Mouse (Mus musculus) forebrain, embryonic 13.5 days (tissue): ENCODE results near the gene Glycam1. TPM values are rescaled to one million over a fixed set of nuclear protein-coding genes. Genes with fewer than 3 reads are reported as not detected.
"Not testable (repeated sequence)": the region's sequence is repeated elsewhere in the genome, so short reads cannot be mapped to it uniquely, and the experiment has no call there.

Experiments
- ATAC-seq: fragments of 200-750 bp; cut with Nextera tagmentation; 2 replicates; pipeline ENCODE4 v1.8.0; 2017
- H3K27ac ChIP-seq: fragments of 300-500 bp; sonication (generic); 2 replicates; pipeline ENCODE4 v1.5.1; 2015; ENCODE audit warnings: inconsistent platforms, mild to moderate bottlenecking, moderate library complexity
- H3K27me3 ChIP-seq: fragments of 300-500 bp; sonication (generic); 2 replicates; pipeline ENCODE4 v1.6.1; 2015; ENCODE audit warnings: mild to moderate bottlenecking, inconsistent platforms
- H3K36me3 ChIP-seq: fragments of 300-500 bp; sonication (generic); 2 replicates; pipeline ENCODE4 v1.6.1; 2015; ENCODE audit warnings: mild to moderate bottlenecking, inconsistent platforms; ENCODE audit not compliant: poor library complexity, severe bottlenecking
- H3K4me1 ChIP-seq: fragments of 300-500 bp; sonication (generic); 2 replicates; pipeline ENCODE4 v1.6.1; 2015; ENCODE audit warnings: inconsistent platforms
- H3K4me2 ChIP-seq: fragments of 300-500 bp; sonication (generic); 2 replicates; pipeline ENCODE4 v1.6.1; 2015; ENCODE audit warnings: inconsistent platforms, mild to moderate bottlenecking, moderate library complexity
- H3K4me3 ChIP-seq: fragments of 300-500 bp; sonication (generic); 2 replicates; pipeline ENCODE4 v1.5.1; 2015; ENCODE audit warnings: mild to moderate bottlenecking, inconsistent platforms
- H3K9ac ChIP-seq: fragments of 300-500 bp; sonication (generic); 2 replicates; pipeline ENCODE4 v1.6.1; 2015; ENCODE audit warnings: mild to moderate bottlenecking, inconsistent platforms
- H3K9me3 ChIP-seq: fragments of 300-500 bp; sonication (generic); replicated peaks from 2 replicates; pipeline ENCODE4 v1.6.1; 2016; ENCODE audit warnings: inconsistent platforms
- WGBS: fragments of 180-500 bp; shearing (Covaris S2); methylation state at CpG from one replicate; pipeline ENCODE4 v1.1.7; 2015; 5-methylcytosine and 5-hydroxymethylcytosine counted together
- polyA plus RNA-seq: library from polyadenylated mRNA; unstranded; fragments of >200 nt; fragmentation: Nextera tagmentation; extraction: Ambion mirVana; gene quantifications from 2 replicates; pipeline ENCODE4 v1.2.1, GENCODE M21; 2015

Glycam1 gene
- not detected in 2 replicates for polyA plus RNA-seq

GRCm38 (mm10) chr15:103564981-103565380 lies at the start of gene Glycam1:
Glycam1 (minus strand) TSS chr15:103565081.
- no peak within 1 kb of the TSS for H3K4me3 ChIP-seq
- H3K36me3 ChIP-seq = no peaks in the 10 kb centered on the region
- H3K9ac ChIP-seq = no peak within 1 kb of the TSS
- no peaks in the 10 kb centered on the region for H3K4me1 ChIP-seq
- H3K27ac ChIP-seq = no peak within 1 kb of the TSS
- H3K9me3 ChIP-seq = no peaks in the 10 kb centered on the region
- no peaks in the 10 kb centered on the region for H3K27me3 ChIP-seq
- H3K4me2 ChIP-seq = no peak within 1 kb of the TSS
- ATAC-seq = no peak

GRCm38 (mm10) chr15:103604481-103604880 lies 39.6 kb upstream of the Glycam1 start:
- H3K4me2 ChIP-seq = no peak overlapping the region
- H3K27ac ChIP-seq = no peak overlapping the region
- 0 out of 2 replicates have a peak, but pooled peaks cover 6% of the 10 kb centered on the region for H3K9me3 ChIP-seq
- H3K4me1 ChIP-seq = no peaks in the 10 kb centered on the region
- no peaks in the 10 kb centered on the region for H3K36me3 ChIP-seq
- ATAC-seq = no peak
- H3K27me3 ChIP-seq = no peaks in the 10 kb centered on the region
- no peak overlapping the region for H3K9ac ChIP-seq
- H3K4me3 ChIP-seq = no peak overlapping the region
- 81% methylated on average over 1 of the region's 1 CpGs for WGBS

GRCm38 (mm10) chr15:103590779-103591178 lies 25.9 kb upstream of the Glycam1 start:
- WGBS = 91% methylated on average over 2 of the region's 2 CpGs
- no peaks in the 10 kb centered on the region for H3K36me3 ChIP-seq
- no peak for ATAC-seq
- H3K27me3 ChIP-seq = no peaks in the 10 kb centered on the region
- no peak overlapping the region for H3K4me2 ChIP-seq
- H3K4me1 ChIP-seq = no peaks in the 10 kb centered on the region
- H3K9ac ChIP-seq = no peak overlapping the region
- no peak overlapping the region for H3K4me3 ChIP-seq
- no peaks in the 10 kb centered on the region for H3K9me3 ChIP-seq
- no peak overlapping the region for H3K27ac ChIP-seq

GRCm38 (mm10) chr15:103587752-103588151 lies 22.9 kb upstream of the Glycam1 start:
- H3K36me3 ChIP-seq, H3K4me3 ChIP-seq, H3K9me3 ChIP-seq, H3K4me2 ChIP-seq, H3K27ac ChIP-seq, ATAC-seq, H3K9ac ChIP-seq, H3K27me3 ChIP-seq, H3K4me1 ChIP-seq: not testable (repeated sequence)
- WGBS = 90% methylated on average over 4 of the region's 4 CpGs

GRCm38 (mm10) chr15:103585876-103586275 lies 21.0 kb upstream of the Glycam1 start:
- no peaks in the 10 kb centered on the region for H3K9me3 ChIP-seq
- H3K36me3 ChIP-seq = no peaks in the 10 kb centered on the region
- H3K27ac ChIP-seq = no peak overlapping the region
- no peaks in the 10 kb centered on the region for H3K4me1 ChIP-seq
- H3K27me3 ChIP-seq = no peaks in the 10 kb centered on the region
- H3K4me3 ChIP-seq = no peak overlapping the region
- H3K4me2 ChIP-seq = no peak overlapping the region
- WGBS = 97% methylated on average over 2 of the region's 2 CpGs
- no peak overlapping the region for H3K9ac ChIP-seq
- ATAC-seq = no peak

GRCm38 (mm10) chr15:103552096-103552690 lies 12.7 kb downstream of the Glycam1 start:
- 47% methylated on average over 3 of the region's 3 CpGs for WGBS

GRCm38 (mm10) chr15:103551053-103551452 lies 13.8 kb downstream of the Glycam1 start:
- no peak overlapping the region for H3K9ac ChIP-seq
- H3K4me1 ChIP-seq = no peaks in the 10 kb centered on the region
- ATAC-seq = no peak
- H3K9me3 ChIP-seq = no peaks in the 10 kb centered on the region
- no peaks in the 10 kb centered on the region for H3K36me3 ChIP-seq
- no peak overlapping the region for H3K4me2 ChIP-seq
- WGBS = 33% methylated on average over 1 of the region's 1 CpGs
- no peak overlapping the region for H3K27ac ChIP-seq
- no peak overlapping the region for H3K4me3 ChIP-seq
- no peaks in the 10 kb centered on the region for H3K27me3 ChIP-seq

More at GRCm38 (mm10) chr15:103552096-103552690, 12.7 kb downstream of the Glycam1 start:
- Histone ChIP-seq H3K9me3 (no peaks in the 10 kb centered on the region), H3K36me3 (no peaks in the 10 kb centered on the region), H3K4me1 (no peaks in the 10 kb centered on the region), H3K27ac (no peak overlapping the region), H3K27me3 (no peaks in the 10 kb centered on the region), H3K9ac (no peak overlapping the region), H3K4me2 (no peak overlapping the region), H3K4me3 (no peak overlapping the region)
- ATAC-seq = peak; percentile 75

GRCm38 (mm10) chr15:103549475-103549874 lies 15.4 kb downstream of the Glycam1 start:
- no peaks in the 10 kb centered on the region for H3K36me3 ChIP-seq
- H3K27me3 ChIP-seq = no peaks in the 10 kb centered on the region
- H3K9ac ChIP-seq = no peak overlapping the region
- no peak overlapping the region for H3K4me2 ChIP-seq
- H3K9me3 ChIP-seq = no peaks in the 10 kb centered on the region
- WGBS = 92% methylated on average over 1 of the region's 1 CpGs
- no peaks in the 10 kb centered on the region for H3K4me1 ChIP-seq
- no peak overlapping the region for H3K27ac ChIP-seq
- no peak overlapping the region for H3K4me3 ChIP-seq
- no peak for ATAC-seq

GRCm38 (mm10) chr15:103547983-103548382 lies 16.9 kb downstream of the Glycam1 start:
- no peak for ATAC-seq
- no peaks in the 10 kb centered on the region for H3K4me1 ChIP-seq
- no peak overlapping the region for H3K4me2 ChIP-seq
- no peak overlapping the region for H3K4me3 ChIP-seq
- H3K27me3 ChIP-seq = no peaks in the 10 kb centered on the region
- H3K9me3 ChIP-seq = no peaks in the 10 kb centered on the region
- 88% methylated on average over 3 of the region's 3 CpGs for WGBS
- no peak overlapping the region for H3K9ac ChIP-seq
- H3K27ac ChIP-seq = no peak overlapping the region
- H3K36me3 ChIP-seq = no peaks in the 10 kb centered on the region

- Histone ChIP-seq H3K4me2 (no peak overlapping the region), H3K4me3 (no peak overlapping the region), H3K27ac (no peak overlapping the region), H3K4me1 (peaks cover 14% of the 10 kb centered on the region; the same call in 1 of the 2 replicates), H3K9me3 (no peaks in the 10 kb centered on the region), H3K27me3 (no peaks in the 10 kb centered on the region), H3K9ac (no peak overlapping the region), H3K36me3 (no peaks in the 10 kb centered on the region)
- ATAC-seq = no peak
These were observed 22.4 kb downstream of the Glycam1 start for GRCm38 (mm10) chr15:103542526-103542925.

GRCm38 (mm10) chr15:103540646-103541045 lies 24.2 kb downstream of the Glycam1 start:
- no peak for ATAC-seq
- peaks cover 28% of the 10 kb centered on the region for H3K4me1 ChIP-seq
- H3K4me2 ChIP-seq = no peak overlapping the region
- no peaks in the 10 kb centered on the region for H3K36me3 ChIP-seq
- WGBS = 81% methylated on average over 1 of the region's 1 CpGs
- no peak overlapping the region for H3K9ac ChIP-seq
- H3K9me3 ChIP-seq = no peaks in the 10 kb centered on the region
- H3K4me3 ChIP-seq = no peak overlapping the region
- no peaks in the 10 kb centered on the region for H3K27me3 ChIP-seq
- H3K27ac ChIP-seq = no peak overlapping the region

GRCm38 (mm10) chr15:103539259-103539658 lies 25.6 kb downstream of the Glycam1 start:
- no peaks in the 10 kb centered on the region for H3K9me3 ChIP-seq
- no peak overlapping the region for H3K9ac ChIP-seq
- H3K4me1 ChIP-seq = peaks cover 36% of the 10 kb centered on the region
- 61% methylated on average over 2 of the region's 2 CpGs for WGBS
- H3K36me3 ChIP-seq = no peaks in the 10 kb centered on the region
- H3K4me3 ChIP-seq = no peak overlapping the region
- H3K4me2 ChIP-seq = no peak overlapping the region
- no peak for ATAC-seq
- H3K27me3 ChIP-seq = no peaks in the 10 kb centered on the region
- H3K27ac ChIP-seq = no peak overlapping the region

- H3K27me3 ChIP-seq = no peaks in the 10 kb centered on the region
- peak within 1 kb of the TSS; percentile 81 for H3K4me3 ChIP-seq
- WGBS = under 1% methylated on average over 22 of the region's 36 CpGs
These were observed 27.1 kb downstream of the Glycam1 start, which contains the start of gene Ppp1r1a for GRCm38 (mm10) chr15:103537822-103538213. Ppp1r1a (minus strand) TSS chr15:103538003.

More at GRCm38 (mm10) chr15:103537822-103538213, 27.1 kb downstream of the Glycam1 start, which contains the start of gene Ppp1r1a:
- H3K9ac ChIP-seq = peak within 1 kb of the TSS; percentile 81
- no peaks in the 10 kb centered on the region for H3K36me3 ChIP-seq
- ATAC-seq = peak; percentile 92
- no peaks in the 10 kb centered on the region for H3K9me3 ChIP-seq
- H3K27ac ChIP-seq = peak within 1 kb of the TSS; percentile 35
- peak within 1 kb of the TSS; percentile 91 for H3K4me2 ChIP-seq
- H3K4me1 ChIP-seq = peaks cover 36% of the 10 kb centered on the region
